Mouse (Mus musculus): ENCODE data around the gene Cfap57.
"Not testable (repeated sequence)": the region's sequence is repeated elsewhere in the genome, so short reads cannot be mapped to it uniquely, and the experiment has no call there.

The Cfap57 gene

DNA sequence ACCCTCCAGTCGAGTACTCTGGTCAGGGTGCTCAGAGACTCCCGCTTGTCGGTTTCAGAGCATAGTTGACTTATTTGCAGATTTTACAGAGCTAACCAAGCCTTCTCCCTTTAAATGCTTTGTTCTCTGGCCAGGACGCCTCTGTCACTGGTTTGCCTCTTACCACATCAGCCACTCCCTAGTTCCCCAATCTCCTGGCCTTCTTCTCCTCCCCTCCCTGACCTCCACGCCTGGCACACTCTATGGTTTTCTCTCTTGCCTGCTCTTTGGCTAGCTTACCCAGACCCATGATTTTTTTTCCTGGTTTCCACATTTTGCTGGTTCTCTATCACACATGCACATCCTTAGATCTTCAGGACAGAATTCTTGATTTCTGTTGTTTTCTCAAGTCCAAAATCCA, 102.4 kb downstream of the Cfap57 start:
- DNase-seq (ENCODE audit: low spot score) = no peak

DNA sequence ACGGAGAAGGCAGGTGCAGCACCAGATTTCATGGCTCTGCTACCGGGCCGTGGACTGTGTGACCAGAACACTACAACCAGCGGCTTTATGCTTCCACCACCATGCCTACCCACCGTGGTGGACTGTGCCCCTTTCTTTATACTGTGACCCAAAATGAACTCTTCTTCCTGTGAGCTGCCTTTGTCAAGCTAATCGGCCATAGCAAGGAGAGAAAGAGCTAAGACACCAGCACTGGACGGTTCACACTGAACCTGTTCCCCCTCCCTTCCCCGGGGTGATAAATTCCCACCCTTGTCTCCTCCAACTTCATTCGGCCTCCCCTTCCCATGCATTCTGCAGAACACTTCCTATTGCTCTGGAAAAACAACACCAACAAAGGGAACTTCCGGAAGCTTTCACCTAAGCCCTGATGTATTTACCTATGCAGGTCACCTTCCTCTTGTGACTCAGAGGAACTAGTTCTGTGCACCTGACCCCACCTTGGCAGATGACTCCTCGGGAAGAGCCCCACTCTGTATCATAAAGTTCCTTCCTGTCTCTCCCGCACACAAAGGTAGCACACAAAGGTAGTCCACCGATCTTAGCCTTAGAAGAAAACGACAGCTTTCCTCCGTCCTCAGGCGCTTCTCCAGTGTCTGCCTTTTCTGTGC, 103.0 kb downstream of the Cfap57 start:
- DNase-seq (ENCODE audit: low spot score) = no peak

DNA sequence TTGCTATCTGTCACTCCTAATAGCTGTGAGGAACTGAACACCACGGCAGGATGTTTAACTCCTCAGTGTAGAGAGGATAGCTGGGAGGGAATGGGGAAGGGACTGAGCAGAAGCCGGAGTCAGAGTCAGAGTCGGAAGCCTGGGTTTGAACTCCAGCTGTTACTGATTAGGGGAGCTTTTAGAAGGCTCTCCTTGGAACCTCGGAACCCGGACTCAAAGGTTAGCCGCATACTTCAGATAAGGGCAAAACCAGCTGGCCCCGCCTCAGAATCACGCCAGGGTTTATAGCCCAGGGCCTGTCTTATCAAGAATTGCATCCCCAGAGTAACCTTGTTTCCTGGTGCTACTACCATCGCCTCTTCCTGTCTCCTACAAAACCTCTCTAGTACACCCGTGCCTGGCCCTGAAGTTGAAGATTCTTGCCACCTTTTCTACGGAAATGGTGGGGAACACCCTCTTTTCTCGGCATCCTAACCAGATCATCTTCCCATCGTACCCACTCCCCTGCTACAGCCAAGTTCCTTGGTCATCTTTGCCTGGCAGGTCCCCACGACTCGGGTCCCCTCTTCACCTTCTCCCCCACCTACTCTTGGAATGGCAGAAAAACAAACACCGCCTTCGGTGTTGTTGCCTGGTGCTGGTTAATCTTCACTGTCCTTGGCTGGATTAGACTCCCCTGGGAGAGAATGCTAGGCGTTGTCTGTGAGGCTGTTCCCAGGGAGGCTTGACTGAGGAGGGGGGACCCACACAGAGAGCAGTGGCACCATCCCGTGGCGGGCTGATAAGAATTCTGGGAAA, 103.7 kb downstream of the Cfap57 start:
- DNase-seq (ENCODE audit: low spot score) = peak; percentile 84

DNA sequence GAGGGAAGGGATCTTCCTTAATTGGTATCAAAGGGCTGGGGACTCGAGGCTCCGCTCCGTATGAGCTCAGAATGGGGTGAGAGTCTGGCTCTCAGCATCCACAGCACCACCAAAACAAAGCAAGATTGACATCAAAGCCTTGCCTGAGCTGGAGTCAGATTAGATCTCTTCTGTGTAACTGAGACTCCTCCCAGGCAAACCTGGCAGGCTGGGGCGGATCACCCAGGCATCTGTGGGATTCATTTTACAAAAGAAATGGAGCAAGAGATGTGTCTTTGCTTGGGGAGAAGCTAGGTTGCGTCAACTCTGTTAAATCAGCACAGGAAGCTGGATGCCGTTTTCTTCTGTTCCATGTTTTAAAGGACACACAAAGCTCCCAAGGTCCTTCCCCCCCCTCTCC, 111.5 kb downstream of the Cfap57 start:
- DNase-seq (ENCODE audit: low spot score) = no peak

DNA sequence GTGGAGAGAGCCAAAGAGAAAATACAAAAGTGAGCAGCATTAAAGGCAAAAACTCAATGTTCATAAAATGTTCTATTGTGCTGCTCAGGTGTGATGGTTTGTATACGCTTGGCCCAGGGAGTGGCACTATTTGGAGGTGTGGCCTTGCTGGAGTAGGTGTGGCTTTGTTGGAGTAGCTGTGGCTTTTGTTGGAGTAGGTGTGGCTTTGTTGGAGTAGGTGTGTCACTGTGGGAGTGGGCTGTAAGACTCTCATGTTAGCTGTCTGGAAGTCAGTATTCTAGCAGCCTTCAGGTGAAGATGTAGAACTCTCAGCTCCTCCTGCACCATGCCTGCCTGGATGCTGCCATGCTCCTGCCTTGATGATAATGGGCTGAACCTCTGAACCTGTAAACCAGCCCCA, 113.4 kb downstream of the Cfap57 start:
- not testable (repeated sequence) for DNase-seq (ENCODE audit: low spot score)

DNA sequence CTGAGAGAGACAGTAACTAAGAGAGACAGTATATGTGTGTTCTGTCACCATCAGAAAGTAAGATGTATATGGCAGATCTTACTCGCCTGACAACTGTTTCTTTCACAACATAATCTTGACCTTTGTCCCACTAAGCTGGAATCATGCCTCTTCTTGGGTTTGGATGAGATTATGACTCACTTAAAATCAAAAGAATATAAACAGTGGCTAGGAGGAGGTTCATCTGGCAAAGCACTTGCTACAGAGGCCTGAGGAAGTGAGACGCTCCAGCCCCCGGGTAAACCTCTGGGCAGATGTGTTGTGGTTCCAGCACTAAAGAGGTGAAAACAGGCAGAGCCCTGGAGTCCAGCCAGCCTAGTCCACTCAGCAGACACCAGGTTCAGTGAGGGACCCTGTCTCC, 115.0 kb downstream of the Cfap57 start:
- no peak for DNase-seq (ENCODE audit: low spot score)

All from yolk sac, embryonic 10.5 days (tissue).